Mouse (Mus musculus) neural tube, embryonic 14.5 days (tissue): ENCODE results near the gene Tmem223. TPM values are rescaled to one million over a fixed set of nuclear protein-coding genes. Genes with fewer than 3 reads are reported as not detected.

Source experiments
- ATAC-seq: fragments of 200-750 bp; cut with Nextera tagmentation; 2 replicates; pipeline ENCODE4 v1.8.0; 2017; ENCODE audit warnings: low read depth, mild to moderate bottlenecking, moderate TSS enrichment, moderate library complexity
- H3K27ac ChIP-seq: fragments of 300-500 bp; sonication (generic); 2 replicates; pipeline ENCODE4 v1.5.1; 2014; ENCODE audit warnings: low read depth, mild to moderate bottlenecking, control low read depth, low read length, moderate library complexity, mixed read lengths
- H3K27me3 ChIP-seq: fragments of 300-500 bp; sonication (generic); 2 replicates; pipeline ENCODE4 v1.6.1; 2014; ENCODE audit warnings: low read length; ENCODE audit not compliant: control insufficient read depth, insufficient read depth
- H3K36me3 ChIP-seq: fragments of 300-500 bp; sonication (generic); 2 replicates; pipeline ENCODE4 v1.6.1; 2014; ENCODE audit warnings: low read length, mixed read lengths; ENCODE audit not compliant: control insufficient read depth, insufficient read depth
- H3K4me1 ChIP-seq: fragments of 300-500 bp; sonication (generic); 2 replicates; pipeline ENCODE4 v1.6.1; 2014; ENCODE audit warnings: low read length; ENCODE audit not compliant: control insufficient read depth, insufficient read depth
- H3K4me2 ChIP-seq: fragments of 300-500 bp; sonication (generic); 2 replicates; pipeline ENCODE4 v1.6.1; 2014; ENCODE audit warnings: mild to moderate bottlenecking, low read depth, low read length, control low read depth
- H3K4me3 ChIP-seq: fragments of 300-500 bp; sonication (generic); 2 replicates; pipeline ENCODE4 v1.5.1; 2014; ENCODE audit warnings: low read depth, low read length, control low read depth, mixed read lengths
- H3K9ac ChIP-seq: fragments of 300-500 bp; sonication (generic); replicated peaks from 2 replicates; pipeline ENCODE4 v1.6.1; 2014; ENCODE audit warnings: low read depth, mild to moderate bottlenecking, control low read depth, low read length, mixed read lengths
- H3K9me3 ChIP-seq: fragments of 300-500 bp; sonication (generic); 2 replicates; pipeline ENCODE4 v1.6.1; 2016; ENCODE audit warnings: low read length; ENCODE audit not compliant: control insufficient read depth
- WGBS: fragments of 180-500 bp; shearing (Covaris S2); extraction: QIAGEN DNeasy Blood & Tissue Kit; methylation state at CpG from one replicate; pipeline ENCODE4 v1.1.7; 2014; 5-methylcytosine and 5-hydroxymethylcytosine counted together
- polyA plus RNA-seq: library from polyadenylated mRNA; unstranded; fragments of >200 nt; fragmentation: Nextera tagmentation; extraction: Ambion mirVana; gene quantifications from 2 replicates; pipeline ENCODE4 v1.2.1, GENCODE M21; 2014

Gene Tmem223
- polyA plus RNA-seq, 1 experiment from 2014 or later = 263 TPM

GRCm38 (mm10) chr19:8803879-8804660, 33.3 kb downstream of the Tmem223 start:
- no peaks in the 10 kb centered on the region for H3K27me3 ChIP-seq
- H3K9ac ChIP-seq = no peak overlapping the region
- peaks cover 6% of the 10 kb centered on the region; the same call in 1 of the 2 replicates for H3K4me1 ChIP-seq
- H3K27ac ChIP-seq = no peak overlapping the region
- no peaks in the 10 kb centered on the region for H3K9me3 ChIP-seq
- 93% methylated on average over 11 of the region's 11 CpGs for WGBS
- peaks cover 11% of the 10 kb centered on the region; the same call in 1 of the 2 replicates for H3K36me3 ChIP-seq
- no peak overlapping the region for H3K4me3 ChIP-seq
- no peak overlapping the region for H3K4me2 ChIP-seq
- no peak for ATAC-seq

DNA sequence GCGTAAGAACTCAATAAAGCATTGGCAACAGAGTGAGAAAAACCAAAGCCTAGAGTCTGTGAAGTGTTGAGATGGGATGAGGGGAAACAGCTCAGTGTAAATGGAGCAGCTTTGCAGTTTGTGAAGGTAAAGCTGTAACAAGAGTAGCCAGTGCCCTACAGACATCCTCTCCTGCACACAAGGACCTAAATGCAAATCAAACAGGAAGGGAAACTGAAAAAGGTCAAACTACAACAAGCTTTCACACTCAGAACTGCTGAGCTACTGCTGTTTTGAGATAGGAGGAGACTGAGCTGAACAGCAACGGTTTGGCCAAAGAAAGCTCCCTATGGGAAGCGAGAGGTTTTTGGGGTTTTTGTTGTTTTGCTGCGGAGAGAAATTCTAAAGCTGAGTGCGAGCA, 36.0 kb downstream of the Tmem223 start:
- Histone ChIP-seq H3K27me3 (no peaks in the 10 kb centered on the region), H3K9me3 (no peaks in the 10 kb centered on the region), H3K4me1 (peaks cover 6% of the 10 kb centered on the region; the same call in 1 of the 2 replicates), H3K36me3 (peaks cover 24% of the 10 kb centered on the region; the same call in 1 of the 2 replicates), H3K4me3 (no peak overlapping the region), H3K4me2 (no peak overlapping the region), H3K27ac (no peak overlapping the region), H3K9ac (no peak overlapping the region)
- no peak for ATAC-seq
- WGBS = 98% methylated on average over 5 of the region's 5 CpGs

- Histone ChIP-seq H3K4me3 (no peak overlapping the region), H3K9me3 (no peaks in the 10 kb centered on the region), H3K9ac (no peak overlapping the region), H3K36me3 (peaks cover 29% of the 10 kb centered on the region), H3K27ac (no peak overlapping the region), H3K4me2 (0 out of 2 replicates have a peak overlapping the region, but pooled peaks have one; percentile 11), H3K27me3 (no peaks in the 10 kb centered on the region), H3K4me1 (peaks cover 29% of the 10 kb centered on the region)
- 63% methylated on average over 11 of the region's 11 CpGs for WGBS
- no peak for ATAC-seq
These were observed 45.0 kb downstream of the Tmem223 start for GRCm38 (mm10) chr19:8815812-8816211.

GRCm38 (mm10) chr19:8817001-8817400, 46.2 kb downstream of the Tmem223 start:
- WGBS = 84% methylated on average over 3 of the region's 3 CpGs
- Histone ChIP-seq H3K36me3 (peaks cover 22% of the 10 kb centered on the region), H3K27me3 (no peaks in the 10 kb centered on the region), H3K4me2 (peak overlapping the region; percentile 7; the same call in 1 of the 2 replicates), H3K27ac (no peak overlapping the region), H3K4me3 (no peak overlapping the region), H3K4me1 (peaks cover 37% of the 10 kb centered on the region), H3K9ac (no peak overlapping the region), H3K9me3 (no peaks in the 10 kb centered on the region)
- no peak for ATAC-seq

DNA sequence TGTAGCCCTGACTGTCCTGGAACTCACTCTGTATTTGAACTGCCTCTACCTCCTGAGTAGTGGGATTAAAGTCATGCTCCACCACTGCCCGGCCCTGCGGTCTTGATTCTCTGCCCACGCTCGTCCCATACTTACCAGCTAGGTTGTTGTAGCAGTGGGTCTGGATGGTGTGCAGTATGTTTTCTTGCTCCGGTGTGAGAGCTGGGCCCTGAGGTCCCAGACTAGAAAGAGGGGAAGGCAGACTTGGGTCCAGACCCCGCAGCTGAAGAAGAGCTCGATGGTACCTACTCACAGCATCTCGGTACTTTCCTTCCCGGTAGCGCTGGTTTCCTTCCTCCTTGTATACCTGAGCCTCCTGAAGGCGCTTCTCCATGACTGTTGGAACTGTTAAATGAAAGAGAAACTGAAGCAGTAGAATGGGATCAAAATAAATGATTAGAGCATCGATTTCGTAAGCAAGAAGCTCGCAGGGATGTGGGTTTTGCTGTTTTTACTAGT, 47.6 kb downstream of the Tmem223 start:
- H3K4me1 ChIP-seq = peaks cover 50% of the 10 kb centered on the region
- ATAC-seq = no peak
- 38% methylated on average over 14 of the region's 14 CpGs for WGBS

DNA sequence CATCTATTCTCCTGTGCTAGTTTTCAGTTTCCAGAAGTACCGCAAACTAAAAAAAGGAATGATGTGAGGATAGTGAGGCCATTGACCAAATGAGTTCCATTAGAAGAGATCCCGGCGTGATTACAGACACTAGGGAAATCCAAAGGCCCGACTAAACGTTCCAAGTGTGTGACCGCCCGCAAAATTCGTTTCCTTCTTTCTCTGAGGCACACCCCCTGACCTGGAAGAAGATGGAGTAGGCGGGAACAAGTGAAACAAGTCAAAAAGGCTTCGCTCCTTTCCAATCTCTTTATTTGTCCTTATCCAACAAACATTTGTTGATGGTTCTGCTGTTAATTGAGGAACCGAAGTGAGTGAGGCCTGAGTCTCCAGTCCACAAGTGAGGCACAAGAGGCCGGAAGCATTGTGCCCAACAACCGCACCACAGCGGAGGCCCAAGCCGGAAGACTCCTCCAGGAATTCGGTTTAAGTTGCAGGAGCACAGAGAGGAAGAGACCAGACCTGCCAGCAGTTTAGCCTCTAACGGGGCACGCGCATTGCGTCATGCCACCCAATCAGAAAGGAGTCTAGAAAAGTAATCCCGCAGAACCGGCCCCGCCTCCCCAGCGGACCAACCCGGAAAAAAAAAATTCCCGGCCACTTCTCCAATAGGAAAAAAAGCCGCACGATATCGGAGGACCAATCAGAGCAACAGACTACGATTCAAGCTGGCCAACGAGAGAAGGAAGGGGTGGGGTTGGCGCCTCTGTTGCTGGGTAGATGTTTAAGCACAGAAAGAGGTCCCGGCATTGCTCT, 48.2 kb downstream of the Tmem223 start, which contains the start of gene Ttc9c:
Ttc9c (minus strand) TSS at position 533 of the 795 bp plus-strand sequence.
- H3K9ac ChIP-seq = peak within 1 kb of the TSS; percentile 90
- WGBS = under 1% methylated on average over 33 of the region's 33 CpGs
- peak within 1 kb of the TSS; percentile 98 for H3K4me2 ChIP-seq
- no peaks in the 10 kb centered on the region for H3K9me3 ChIP-seq
- H3K4me1 ChIP-seq = peaks cover 50% of the 10 kb centered on the region
- H3K27ac ChIP-seq = peak within 1 kb of the TSS; percentile 98
- H3K36me3 ChIP-seq = peaks cover 15% of the 10 kb centered on the region
- no peaks in the 10 kb centered on the region for H3K27me3 ChIP-seq
- peak; percentile 95 for ATAC-seq
- peak within 1 kb of the TSS; percentile 99 for H3K4me3 ChIP-seq

More for the DNA sequence above, 47.6 kb downstream of the Tmem223 start:
- Histone ChIP-seq H3K4me3 (peak overlapping the region; percentile 99), H3K27me3 (no peaks in the 10 kb centered on the region), H3K9ac (peak overlapping the region; percentile 65), H3K36me3 (peaks cover 14% of the 10 kb centered on the region), H3K9me3 (no peaks in the 10 kb centered on the region), H3K4me2 (peak overlapping the region; percentile 98), H3K27ac (peak overlapping the region; percentile 98)

- Histone ChIP-seq H3K4me1 (peaks cover 50% of the 10 kb centered on the region), H3K27me3 (no peaks in the 10 kb centered on the region), H3K9ac (peak within 1 kb of the TSS; percentile 90), H3K27ac (peak within 1 kb of the TSS; percentile 98), H3K36me3 (peaks cover 18% of the 10 kb centered on the region), H3K4me3 (peak within 1 kb of the TSS; percentile 99), H3K4me2 (peak within 1 kb of the TSS; percentile 98), H3K9me3 (no peaks in the 10 kb centered on the region)
- ATAC-seq = peak; percentile 97
- under 1% methylated on average over 81 of the region's 83 CpGs for WGBS
These were observed 49.0 kb downstream of the Tmem223 start, which contains the start of gene Hnrnpul2 for GRCm38 (mm10) chr19:8819596-8820423. TSS of gene Hnrnpul2 (plus strand) at chr19:8820010.

DNA sequence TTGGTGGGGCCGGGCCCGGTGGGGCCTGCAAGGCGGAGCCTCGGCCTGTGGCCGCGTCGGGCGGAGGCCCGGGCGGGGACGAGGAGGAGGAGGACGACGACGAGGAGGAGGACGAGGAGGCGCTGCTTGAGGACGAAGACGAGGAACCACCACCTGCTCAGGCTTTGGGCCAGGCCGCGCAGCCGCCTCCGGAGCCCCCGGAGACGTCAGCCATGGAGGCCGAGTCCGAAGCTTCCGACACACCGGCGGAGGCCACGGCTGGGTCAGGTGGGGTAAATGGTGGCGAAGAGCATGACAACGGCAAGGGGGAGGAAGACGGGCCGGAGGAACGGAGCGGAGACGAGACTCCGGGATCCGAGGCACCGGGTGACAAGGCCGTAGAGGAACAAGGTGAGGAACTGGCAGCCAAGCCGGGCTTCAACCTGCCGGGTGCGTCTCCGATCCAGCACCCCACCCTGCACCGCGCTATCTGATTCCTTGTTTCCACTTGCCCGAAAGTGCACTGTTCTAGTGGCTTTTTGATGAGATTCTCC, 49.7 kb downstream of the Tmem223 start:
- peak overlapping the region; percentile 90 for H3K9ac ChIP-seq
- H3K27me3 ChIP-seq = no peaks in the 10 kb centered on the region
- H3K36me3 ChIP-seq = peaks cover 19% of the 10 kb centered on the region
- peak overlapping the region; percentile 98 for H3K4me2 ChIP-seq
- H3K4me3 ChIP-seq = peak overlapping the region; percentile 99
- H3K4me1 ChIP-seq = peaks cover 46% of the 10 kb centered on the region
- peak; percentile 39 for ATAC-seq
- H3K27ac ChIP-seq = peak overlapping the region; percentile 98
- H3K9me3 ChIP-seq = no peaks in the 10 kb centered on the region
- WGBS = under 1% methylated on average over 44 of the region's 48 CpGs
